Mouse (Mus musculus) midbrain, embryonic 11.5 days (tissue): Measurements from ENCODE around the gene Mvb12a. TPM values are rescaled to one million over a fixed set of nuclear protein-coding genes. Genes with fewer than 3 reads are reported as not detected.

Experiments
- ATAC-seq: fragments of 200-750 bp; cut with Nextera tagmentation; 2 replicates; pipeline ENCODE4 v1.8.0; 2017; ENCODE audit warnings: moderate TSS enrichment, moderate library complexity; ENCODE audit not compliant: low FRiP score
- DNase-seq: peaks from one replicate; pipeline ENCODE4 v3.0.0; 2015; ENCODE audit warnings: low spot score; ENCODE audit errors: missing footprints
- H3K27ac ChIP-seq: fragments of 300-500 bp; sonication (generic); 2 replicates; pipeline ENCODE4 v1.5.1; 2014; ENCODE audit warnings: low read depth, low read length
- H3K27me3 ChIP-seq: fragments of 300-500 bp; sonication (generic); 2 replicates; pipeline ENCODE4 v1.6.1; 2014; ENCODE audit warnings: mild to moderate bottlenecking, low read length, moderate library complexity, mixed read lengths; ENCODE audit not compliant: control insufficient read depth, insufficient read depth
- H3K36me3 ChIP-seq: fragments of 300-500 bp; sonication (generic); 2 replicates; pipeline ENCODE4 v1.6.1; 2014; ENCODE audit warnings: mild to moderate bottlenecking, low read length, moderate library complexity, mixed read lengths; ENCODE audit not compliant: control insufficient read depth, insufficient read depth
- H3K4me1 ChIP-seq: fragments of 300-500 bp; sonication (generic); 2 replicates; pipeline ENCODE4 v1.6.1; 2014; ENCODE audit warnings: low read length; ENCODE audit not compliant: control insufficient read depth, insufficient read depth
- H3K4me2 ChIP-seq: fragments of 300-500 bp; sonication (generic); 2 replicates; pipeline ENCODE4 v1.6.1; 2014; ENCODE audit warnings: mild to moderate bottlenecking, moderate library complexity
- H3K4me3 ChIP-seq: fragments of 300-500 bp; sonication (generic); 2 replicates; pipeline ENCODE4 v1.5.1; 2014; ENCODE audit warnings: low read depth, low read length
- H3K9ac ChIP-seq: fragments of 300-500 bp; sonication (generic); 2 replicates; pipeline ENCODE4 v1.6.1; 2014; ENCODE audit warnings: low read length
- H3K9me3 ChIP-seq: fragments of 300-500 bp; sonication (generic); 2 replicates; pipeline ENCODE4 v1.6.1; 2016; ENCODE audit warnings: low read length; ENCODE audit not compliant: control insufficient read depth
- WGBS: fragments of 180-500 bp; shearing (Covaris S2); extraction: QIAGEN DNeasy Blood & Tissue Kit; methylation state at CpG from one replicate; pipeline ENCODE4 v1.1.7; 2014; 5-methylcytosine and 5-hydroxymethylcytosine counted together
- polyA plus RNA-seq: library from polyadenylated mRNA; unstranded; fragments of >200 nt; fragmentation: Nextera tagmentation; extraction: Ambion mirVana; gene quantifications from 2 replicates; pipeline ENCODE4 v1.2.1, GENCODE M21; 2014

Mvb12a gene
- polyA plus RNA-seq = 50.7 and 51.0 TPM in 2 replicates

DNA sequence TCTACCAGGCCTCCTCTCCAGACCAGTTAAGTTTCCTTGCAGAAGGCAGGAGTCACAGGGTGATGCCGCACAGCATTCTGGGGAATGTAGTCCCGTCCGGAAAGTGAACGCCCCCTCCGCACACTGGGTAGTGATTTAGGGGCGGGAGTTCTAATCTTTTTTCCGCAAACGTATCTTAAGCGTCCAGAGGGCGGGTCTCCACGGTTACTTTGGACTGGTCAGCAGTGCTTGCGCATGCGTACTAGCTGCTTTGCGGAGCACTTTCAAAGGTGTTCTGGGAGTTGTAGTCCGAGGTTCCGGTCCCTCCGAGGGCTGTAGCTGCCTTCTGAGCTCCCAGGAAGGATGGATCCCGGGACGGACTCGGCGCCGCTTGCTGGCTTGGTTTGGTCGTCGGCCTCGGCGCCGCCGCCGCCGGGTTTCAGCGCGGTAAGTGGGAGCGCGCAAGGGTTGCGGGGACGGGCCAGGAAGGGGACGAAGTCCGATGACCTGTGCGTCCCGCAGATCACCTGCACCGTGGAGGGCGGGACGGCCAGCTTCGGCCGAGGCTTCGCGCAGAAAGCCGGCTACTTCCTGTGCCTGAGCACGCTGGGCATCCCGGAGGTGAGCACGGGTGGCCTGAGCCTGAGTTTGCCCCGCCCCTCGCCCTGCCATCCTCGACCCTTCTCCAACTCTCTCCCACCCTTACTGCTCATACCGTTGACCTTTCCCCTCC, at the start of gene Mvb12a:
TSS of gene Mvb12a (plus strand) at position 291 of the 712 bp plus-strand sequence.
- Histone ChIP-seq H3K4me3 (peak within 1 kb of the TSS; percentile 70), H3K27me3 (peaks cover 2% of the 10 kb centered on the region; the same call in 1 of the 2 replicates), H3K9ac (peak within 1 kb of the TSS; percentile 73), H3K4me2 (peak within 1 kb of the TSS; percentile 58), H3K27ac (no peak within 1 kb of the TSS), H3K9me3 (no peaks in the 10 kb centered on the region), H3K36me3 (no peaks in the 10 kb centered on the region; the same call in 1 of the 2 replicates), H3K4me1 (peaks cover 3% of the 10 kb centered on the region; the same call in 1 of the 2 replicates)
- DNase-seq = peak; percentile 99
- WGBS = under 1% methylated on average over 54 of the region's 55 CpGs
- ATAC-seq = peak; percentile 96

DNA sequence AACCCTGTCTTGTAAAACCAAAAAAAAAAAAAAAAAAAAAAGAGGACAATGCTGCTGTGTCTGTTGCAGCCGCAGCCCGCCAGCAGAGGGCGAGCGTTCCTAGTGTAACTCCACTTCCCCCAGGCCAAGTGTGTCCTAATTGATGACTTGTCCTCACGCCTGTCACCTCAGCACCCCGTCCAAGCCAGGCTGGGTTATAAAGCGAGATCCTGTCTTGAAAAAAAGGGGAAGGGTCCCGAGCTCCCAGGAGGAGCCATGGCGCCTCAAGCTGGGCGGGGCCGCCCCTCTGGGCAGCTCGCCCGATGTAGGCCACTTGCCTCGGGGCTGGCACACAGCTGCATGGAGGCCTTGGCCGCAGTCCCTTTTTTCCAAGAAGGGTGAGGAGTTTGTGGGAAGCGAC, 47.7 kb upstream of the Mvb12a start:
- Histone ChIP-seq H3K4me3 (no peak overlapping the region), H3K27me3 (no peaks in the 10 kb centered on the region), H3K9me3 (no peaks in the 10 kb centered on the region), H3K9ac (no peak overlapping the region), H3K4me1 (peaks cover 9% of the 10 kb centered on the region), H3K4me2 (no peak overlapping the region), H3K27ac (no peak overlapping the region), H3K36me3 (peaks cover 3% of the 10 kb centered on the region; the same call in 1 of the 2 replicates)
- WGBS = 32% methylated on average over 16 of the region's 16 CpGs
- DNase-seq = peak; percentile 97
- peak; percentile 66 for ATAC-seq

DNA sequence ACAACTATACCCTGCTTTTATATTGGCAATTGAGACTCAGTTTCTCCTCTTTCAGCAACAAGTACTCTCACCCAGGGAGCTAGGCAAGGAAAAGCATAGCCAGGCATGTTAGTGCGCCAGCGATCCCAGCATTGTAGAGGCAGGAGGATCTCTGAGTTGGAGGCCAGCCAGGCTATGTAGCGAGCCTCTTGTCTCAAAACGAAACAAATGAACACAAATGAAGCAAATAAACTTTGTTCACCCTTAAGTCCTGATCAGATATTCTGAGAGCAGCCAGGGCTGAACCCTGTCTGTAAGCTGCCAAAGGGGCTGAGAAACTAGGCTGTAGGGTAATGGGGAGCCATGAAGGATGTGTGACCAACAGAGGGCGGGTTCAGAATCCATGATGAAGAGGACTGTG, 46.9 kb upstream of the Mvb12a start:
- DNase-seq (no peak), ATAC-seq (no peak)
- no peak overlapping the region for H3K27ac ChIP-seq
- no peaks in the 10 kb centered on the region for H3K27me3 ChIP-seq
- WGBS = 98% methylated on average over 5 of the region's 5 CpGs
- no peak overlapping the region for H3K4me3 ChIP-seq
- H3K4me1 ChIP-seq = peaks cover 8% of the 10 kb centered on the region
- no peaks in the 10 kb centered on the region for H3K9me3 ChIP-seq
- H3K4me2 ChIP-seq = no peak overlapping the region
- peaks cover 3% of the 10 kb centered on the region; the same call in 1 of the 2 replicates for H3K36me3 ChIP-seq
- no peak overlapping the region for H3K9ac ChIP-seq

DNA sequence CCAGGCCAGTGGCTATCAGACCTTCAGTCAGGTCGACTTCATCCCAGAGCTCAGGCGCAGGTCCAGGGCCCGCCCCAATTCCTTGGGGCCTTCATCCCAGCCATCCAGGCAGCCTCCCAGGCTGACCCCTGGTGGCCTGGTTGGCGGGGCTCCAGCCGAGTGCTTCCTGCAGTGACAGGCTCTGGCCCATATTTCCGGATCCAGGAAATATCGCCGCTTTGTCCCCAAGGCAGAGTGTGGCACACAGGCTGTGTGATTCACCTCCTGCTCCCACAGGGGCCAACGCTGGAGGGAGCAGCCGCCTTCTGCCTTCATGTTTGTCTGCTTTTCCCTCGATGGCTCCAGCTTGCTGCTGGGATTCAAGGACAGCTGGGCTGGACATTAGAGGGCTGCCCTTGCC, 46.2 kb upstream of the Mvb12a start:
- Histone ChIP-seq H3K4me2 (no peak overlapping the region), H3K9me3 (no peaks in the 10 kb centered on the region), H3K4me1 (peaks cover 8% of the 10 kb centered on the region), H3K4me3 (no peak overlapping the region), H3K27ac (no peak overlapping the region), H3K9ac (no peak overlapping the region), H3K36me3 (peaks cover 3% of the 10 kb centered on the region; the same call in 1 of the 2 replicates), H3K27me3 (no peaks in the 10 kb centered on the region)
- 58% methylated on average over 11 of the region's 11 CpGs for WGBS
- DNase-seq (no peak), ATAC-seq (no peak)

DNA sequence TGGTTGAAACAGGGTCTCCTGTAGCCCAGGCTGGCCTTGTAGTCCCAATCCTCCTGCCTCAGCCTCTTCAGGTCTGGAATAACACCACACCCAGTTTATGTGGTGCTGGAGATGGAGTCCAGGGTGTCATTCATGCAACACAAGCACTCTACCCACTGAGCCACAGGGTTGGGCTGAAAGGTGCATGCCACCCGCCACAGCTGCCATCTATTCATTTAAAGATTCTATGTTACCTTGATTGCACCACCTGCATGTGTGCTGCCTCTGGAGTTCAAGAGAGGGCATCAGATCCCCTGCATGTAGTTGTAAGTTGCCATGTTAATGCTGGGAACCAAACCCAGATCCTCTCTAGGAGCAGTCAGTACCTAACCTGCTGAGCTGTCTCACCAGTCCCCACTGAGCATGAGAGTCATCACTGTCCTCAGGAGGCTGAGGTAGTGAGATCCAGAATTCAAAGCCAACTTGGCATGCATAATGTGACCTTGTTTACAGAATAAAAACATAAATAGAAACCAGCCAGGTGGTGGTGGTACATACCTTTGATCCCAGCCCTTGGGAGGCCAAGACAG, 45.6 kb upstream of the Mvb12a start:
- DNase-seq (no peak), ATAC-seq (no peak)
- Histone ChIP-seq H3K4me3 (no peak overlapping the region), H3K36me3 (peaks cover 3% of the 10 kb centered on the region; the same call in 1 of the 2 replicates), H3K9me3 (no peaks in the 10 kb centered on the region), H3K4me2 (no peak overlapping the region), H3K27me3 (no peaks in the 10 kb centered on the region), H3K9ac (no peak overlapping the region), H3K4me1 (peaks cover 8% of the 10 kb centered on the region), H3K27ac (no peak overlapping the region)
- 88% methylated on average over 1 of the region's 1 CpGs for WGBS

DNA sequence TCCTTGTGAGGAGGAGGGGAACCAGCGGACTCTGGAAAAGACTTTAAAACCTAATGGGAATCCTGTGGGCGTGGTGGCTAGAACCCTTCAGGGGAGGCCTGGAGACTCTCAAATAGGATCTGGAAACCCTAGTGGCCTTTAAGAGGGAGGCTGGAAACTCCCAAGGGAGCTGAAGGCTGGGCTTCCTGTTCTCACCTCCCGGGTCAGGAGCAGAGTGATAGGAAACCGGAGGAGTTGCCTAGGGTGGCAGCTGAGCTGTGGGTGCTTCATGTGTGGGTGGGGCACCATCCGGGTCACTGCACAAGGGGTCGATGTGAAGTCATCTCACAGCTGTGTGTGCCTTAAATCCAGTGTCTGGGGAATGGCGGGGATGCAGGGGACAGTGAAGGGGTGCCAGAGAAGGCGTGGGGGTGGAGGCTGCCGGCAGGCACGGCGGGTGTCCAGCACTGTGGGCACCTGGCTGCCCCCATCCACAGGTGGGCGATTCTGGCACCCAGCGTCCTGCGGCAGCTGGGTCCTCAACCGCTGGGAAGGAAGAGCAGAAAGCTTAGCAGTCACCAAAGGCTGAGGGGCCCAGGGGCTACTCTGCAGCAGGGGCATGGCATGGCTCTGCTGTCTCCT, 44.7 kb upstream of the Mvb12a start:
- ATAC-seq = no peak
- no peaks in the 10 kb centered on the region for H3K36me3 ChIP-seq

DNA sequence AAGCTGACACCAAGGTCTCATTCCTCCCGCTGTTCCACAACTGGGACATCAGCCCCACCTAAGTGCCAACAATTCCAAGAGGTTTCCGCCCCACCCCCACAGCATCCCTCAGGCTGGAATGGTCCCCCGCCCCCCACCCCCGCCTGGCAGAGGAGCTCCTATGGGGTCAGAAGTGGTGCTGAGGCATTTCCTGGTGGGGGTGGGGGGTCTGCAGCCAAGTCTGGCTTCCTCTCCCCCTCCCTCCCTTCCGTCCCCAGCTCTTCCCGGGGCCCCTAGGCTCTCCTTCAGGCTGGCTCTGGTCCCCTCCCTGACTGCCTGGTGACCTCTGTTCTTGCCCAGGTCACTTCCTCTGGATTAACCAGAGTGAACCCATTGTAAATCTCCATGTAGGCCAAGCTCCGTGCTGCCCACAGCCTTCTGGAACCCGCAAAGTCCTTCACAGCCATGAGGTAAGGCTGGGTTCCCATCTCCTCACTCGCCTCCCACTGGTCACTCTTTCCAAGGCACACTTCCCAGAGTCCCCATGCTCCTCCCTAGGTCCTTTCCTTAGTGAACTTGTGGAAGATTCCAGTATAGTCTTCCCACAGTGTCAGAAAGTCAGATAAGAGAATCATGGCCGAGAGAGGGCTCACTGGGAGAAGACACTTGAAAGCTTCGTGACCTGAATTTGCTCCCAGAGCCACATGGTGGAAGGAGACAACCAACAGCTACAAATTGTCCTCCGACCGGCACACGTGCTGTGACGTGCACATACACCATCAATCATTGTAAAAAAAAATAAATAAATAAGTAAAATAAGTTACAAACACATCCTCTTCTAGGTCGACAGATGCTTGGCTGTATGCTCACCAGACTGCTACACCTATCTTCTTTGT, 43.7 kb upstream of the Mvb12a start:
- WGBS = 50% methylated on average over 16 of the region's 16 CpGs
- H3K27ac ChIP-seq = no peak overlapping the region

More for the DNA sequence above, 44.7 kb upstream of the Mvb12a start:
- Histone ChIP-seq H3K4me1 (peaks cover 8% of the 10 kb centered on the region), H3K27ac (no peak overlapping the region), H3K4me2 (no peak overlapping the region), H3K9ac (no peak overlapping the region), H3K9me3 (no peaks in the 10 kb centered on the region), H3K27me3 (no peaks in the 10 kb centered on the region), H3K4me3 (no peak overlapping the region)
- 26% methylated on average over 15 of the region's 15 CpGs for WGBS
- DNase-seq = no peak

DNA sequence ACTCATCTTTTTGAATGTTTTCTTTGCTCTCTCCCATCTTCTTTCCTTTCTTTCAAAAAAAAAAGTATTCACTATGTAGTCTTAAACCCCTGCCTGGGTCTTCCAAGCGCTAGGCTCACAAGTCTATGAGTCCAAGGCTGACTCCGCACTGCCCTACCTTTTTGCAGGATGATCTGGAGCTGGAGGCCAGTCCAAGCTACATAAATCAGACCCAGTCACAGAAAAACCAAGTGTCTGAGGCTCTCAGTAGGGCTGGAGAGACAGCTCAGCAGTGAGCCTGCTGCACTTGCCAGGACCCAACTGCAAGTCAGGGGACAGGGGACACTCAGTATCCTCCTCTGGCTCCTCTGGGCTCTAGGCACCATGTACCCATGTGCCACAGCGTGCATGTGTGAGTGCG, 38.4 kb upstream of the Mvb12a start:
- no peak for ATAC-seq
- Histone ChIP-seq H3K4me1 (no peaks in the 10 kb centered on the region), H3K9me3 (no peaks in the 10 kb centered on the region), H3K27ac (no peak overlapping the region), H3K36me3 (no peaks in the 10 kb centered on the region), H3K4me3 (no peak overlapping the region), H3K9ac (no peak overlapping the region), H3K27me3 (peaks cover 32% of the 10 kb centered on the region), H3K4me2 (no peak overlapping the region)
- DNase-seq = no peak
- 90% methylated on average over 4 of the region's 4 CpGs for WGBS

More for the DNA sequence above, 43.7 kb upstream of the Mvb12a start:
- Histone ChIP-seq H3K4me2 (no peak overlapping the region), H3K4me1 (peaks cover 8% of the 10 kb centered on the region), H3K36me3 (no peaks in the 10 kb centered on the region), H3K9me3 (no peaks in the 10 kb centered on the region), H3K4me3 (no peak overlapping the region), H3K9ac (no peak overlapping the region), H3K27me3 (no peaks in the 10 kb centered on the region)
- DNase-seq (peak; percentile 84), ATAC-seq (no peak)
